Mouse (Mus musculus): ENCODE measurements at regions not wholly inside any gene's neighbourhood (a gene's known extent, or its start where the extent isn't known, plus 50 kb on each side); places are given as distances from the start of the nearest gene placed in this dataset.

DNA sequence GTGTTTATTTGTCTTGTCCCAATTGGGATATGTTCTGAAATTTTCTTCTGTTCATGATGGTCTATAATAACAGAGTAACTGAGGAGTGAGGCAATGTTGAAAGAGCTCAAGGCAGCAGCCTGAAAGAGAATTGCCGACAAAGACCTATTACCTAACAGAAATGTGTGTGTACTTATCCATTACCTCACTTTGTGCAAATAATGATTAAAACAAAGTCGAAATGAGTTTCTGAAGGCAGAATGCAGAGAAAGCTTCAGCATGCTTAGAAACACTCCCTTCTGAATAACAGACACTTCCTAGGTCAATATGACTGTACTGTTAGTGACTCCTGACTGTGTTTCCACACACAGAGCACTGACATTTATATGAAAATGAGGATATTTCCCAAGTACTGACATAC, 63.0 kb downstream of the Kbtbd8 start:
- no peak for DNase-seq (ENCODE audit: extremely low read depth, insufficient read length, low spot score)

DNA sequence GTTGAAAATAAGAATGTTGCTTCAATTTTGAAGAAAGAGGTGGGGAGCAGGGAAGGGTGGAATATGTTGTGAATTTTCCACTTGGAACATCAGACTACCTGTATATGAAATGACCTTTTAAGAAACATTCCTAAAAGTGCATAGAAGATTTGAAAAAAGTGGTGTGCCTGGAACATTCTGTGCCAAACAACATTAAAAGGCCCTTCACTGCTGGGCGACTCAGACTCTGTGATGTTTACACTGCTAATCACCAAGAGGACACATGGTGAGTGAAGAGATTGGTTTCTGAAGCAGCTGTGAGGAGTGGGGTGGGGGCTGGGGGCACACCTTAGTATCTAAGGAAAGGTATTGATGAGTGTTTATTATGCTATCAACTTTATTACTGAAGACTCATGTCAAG, 65.2 kb downstream of the Kbtbd8 start:
- DNase-seq (ENCODE audit: extremely low read depth, insufficient read length, low spot score): no peak

DNA sequence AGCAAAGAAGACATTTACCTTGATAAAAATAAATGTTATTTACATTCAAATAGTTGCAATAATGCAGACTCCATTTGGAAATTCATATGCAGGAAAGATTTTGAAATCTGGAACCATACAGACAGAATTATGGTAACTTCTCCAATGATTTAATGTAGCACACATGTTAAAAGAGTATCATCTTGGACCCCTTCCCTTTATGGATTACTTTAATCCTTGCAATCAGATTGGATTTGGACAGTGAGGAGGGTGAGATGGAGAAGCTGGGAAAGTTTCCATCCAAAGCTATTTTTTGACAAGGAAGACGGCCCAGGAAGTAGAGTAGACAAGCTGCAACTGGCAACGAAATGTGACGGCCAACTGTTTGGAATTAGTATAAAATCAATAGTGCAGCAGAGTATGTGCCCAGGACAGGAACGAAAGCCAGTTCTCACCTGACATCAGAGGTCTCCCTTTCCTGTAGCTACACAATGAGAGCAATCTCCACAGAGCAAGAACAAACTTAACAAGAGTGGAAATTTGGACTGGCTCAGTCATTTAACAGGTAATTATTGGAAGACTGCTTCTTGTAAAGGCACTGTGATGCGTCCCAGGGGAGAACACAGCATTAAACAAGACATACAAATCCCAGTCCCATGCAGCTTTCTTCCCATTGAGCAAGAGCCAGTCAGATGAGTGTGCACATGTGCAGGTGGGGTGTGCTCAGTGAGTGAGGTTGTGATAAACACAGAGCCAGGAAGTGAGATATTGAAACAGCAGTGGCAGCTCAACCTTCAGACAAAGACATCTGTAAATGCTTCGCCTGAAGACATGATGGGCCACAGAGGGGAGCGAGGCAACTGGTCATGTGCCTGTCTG, 68.3 kb downstream of the Kbtbd8 start:
- DNase-seq (ENCODE audit: extremely low read depth, insufficient read length, low spot score): no peak

DNA sequence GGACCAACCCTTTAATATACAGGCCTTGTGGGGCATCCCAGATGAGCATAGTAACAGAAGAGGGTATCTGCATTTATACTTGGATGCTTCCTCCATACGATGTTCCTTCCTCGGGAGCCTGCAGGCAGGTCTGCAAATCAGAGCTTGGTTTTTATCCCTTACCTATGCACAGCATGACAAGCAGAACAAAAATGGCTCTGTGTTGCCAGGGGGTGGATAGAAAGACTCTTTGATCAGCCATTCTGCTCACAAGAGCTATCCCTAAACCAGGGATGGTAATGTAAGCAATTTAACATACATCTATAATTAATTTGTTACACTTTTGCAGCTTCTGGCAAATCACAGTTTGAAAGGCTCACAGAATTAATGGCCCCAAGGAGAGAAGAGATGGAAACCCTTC, 79.6 kb downstream of the Kbtbd8 start:
- no peak for DNase-seq (ENCODE audit: extremely low read depth, insufficient read length, low spot score)

DNA sequence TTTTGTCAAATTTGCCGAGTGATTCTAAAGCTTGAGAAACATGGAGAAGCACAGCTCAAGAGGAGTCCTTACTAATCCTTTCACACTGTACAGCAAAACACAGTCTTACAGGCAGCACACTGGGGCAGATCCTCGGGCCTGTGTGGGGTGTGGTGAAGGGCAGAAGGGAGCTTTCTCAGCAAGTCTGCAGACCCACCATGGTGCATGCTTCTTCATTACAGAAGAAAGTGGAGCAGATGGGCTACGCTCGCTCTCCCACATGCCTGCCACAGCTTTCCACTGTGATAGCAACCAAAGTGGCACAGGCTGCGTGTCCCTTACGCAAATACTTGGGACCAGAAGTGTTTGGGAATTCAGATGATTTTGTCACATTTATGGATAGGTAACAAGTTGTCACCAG, 81.6 kb downstream of the Kbtbd8 start:
- no peak for DNase-seq (ENCODE audit: extremely low read depth, insufficient read length, low spot score)

GRCm38 (mm10) chr6:95202291-95202790, 85.3 kb downstream of the Kbtbd8 start:
- DNase-seq (ENCODE audit: extremely low read depth, insufficient read length, low spot score): no peak

DNA sequence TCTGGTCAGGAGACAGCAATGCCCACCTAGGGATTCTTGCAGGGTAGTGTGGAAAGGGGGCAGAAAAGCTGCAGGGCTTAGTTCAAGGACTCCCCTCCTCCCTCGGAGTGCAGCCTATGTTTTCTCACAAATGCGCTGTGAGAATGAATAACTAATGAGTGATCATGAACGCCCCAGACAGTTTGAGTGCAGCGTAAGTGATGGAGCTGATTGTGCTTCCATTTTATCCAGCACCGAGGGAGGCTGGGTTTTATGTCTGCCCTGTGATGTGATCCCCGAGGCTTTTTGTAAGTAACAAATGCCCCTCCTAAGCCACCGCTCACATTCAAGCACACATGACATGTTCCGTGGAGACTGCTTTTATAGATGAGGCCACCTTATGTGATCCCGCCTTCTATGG, 85.9 kb downstream of the Kbtbd8 start:
- no peak for DNase-seq (ENCODE audit: extremely low read depth, insufficient read length, low spot score)

- no peak for DNase-seq (ENCODE audit: extremely low read depth, insufficient read length, low spot score)
Measured at GRCm38 (mm10) chr6:95204231-95204630, 87.2 kb downstream of the Kbtbd8 start.

- no peak for DNase-seq (ENCODE audit: extremely low read depth, insufficient read length, low spot score)
Measured at GRCm38 (mm10) chr6:95207063-95207462, 90.0 kb downstream of the Kbtbd8 start.

DNA sequence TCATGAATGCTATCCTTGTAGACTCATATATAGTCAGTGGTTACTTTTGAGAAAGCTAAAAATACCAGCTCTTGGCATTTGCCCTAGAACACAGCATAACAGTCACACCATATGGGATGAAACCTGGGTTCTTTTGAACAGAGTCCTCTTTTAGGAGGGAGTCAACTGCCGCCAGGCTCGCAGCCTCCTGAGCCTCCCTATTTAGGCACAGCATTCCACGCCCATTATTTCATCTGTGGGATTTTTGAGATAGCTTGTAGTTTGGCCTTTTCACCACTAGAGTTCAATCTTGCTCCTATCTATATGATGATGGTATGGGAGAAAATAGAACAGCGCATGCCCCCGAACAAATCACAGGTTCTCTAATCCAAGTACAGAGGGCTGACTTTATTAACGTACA, 100.4 kb downstream of the Kbtbd8 start:
- DNase-seq (ENCODE audit: extremely low read depth, insufficient read length, low spot score): no peak

- DNase-seq (ENCODE audit: extremely low read depth, insufficient read length, low spot score): no peak
Measured at GRCm38 (mm10) chr6:95218830-95219229, 101.8 kb downstream of the Kbtbd8 start.

GRCm38 (mm10) chr6:95223537-95223936, 98.4 kb upstream of the Gm10234 start:
- peak; percentile 12 for DNase-seq (ENCODE audit: extremely low read depth, insufficient read length, low spot score)

GRCm38 (mm10) chr6:95229885-95230284, 92.0 kb upstream of the Gm10234 start:
- no peak for DNase-seq (ENCODE audit: extremely low read depth, insufficient read length, low spot score)

DNA sequence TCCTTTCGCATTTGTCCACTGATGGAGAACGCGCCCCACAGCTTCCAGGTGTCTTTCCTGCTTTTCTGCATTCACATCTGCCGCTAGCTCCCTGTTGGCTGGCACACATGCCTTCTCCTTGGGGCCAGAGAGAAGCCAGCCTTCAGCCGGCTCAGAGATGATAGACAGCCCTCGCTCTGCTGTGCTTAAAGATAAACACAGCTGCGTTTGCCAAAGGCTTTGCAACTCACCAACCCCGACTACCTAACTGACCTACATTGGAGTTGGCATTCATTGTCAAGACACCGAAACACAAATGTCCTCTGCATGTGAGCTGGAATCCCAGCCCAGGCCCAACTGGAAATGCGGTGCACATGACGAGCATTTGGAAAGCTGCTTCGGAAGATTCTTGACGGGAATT, 87.2 kb upstream of the Gm10234 start:
- no peak for DNase-seq (ENCODE audit: extremely low read depth, insufficient read length, low spot score)

DNA sequence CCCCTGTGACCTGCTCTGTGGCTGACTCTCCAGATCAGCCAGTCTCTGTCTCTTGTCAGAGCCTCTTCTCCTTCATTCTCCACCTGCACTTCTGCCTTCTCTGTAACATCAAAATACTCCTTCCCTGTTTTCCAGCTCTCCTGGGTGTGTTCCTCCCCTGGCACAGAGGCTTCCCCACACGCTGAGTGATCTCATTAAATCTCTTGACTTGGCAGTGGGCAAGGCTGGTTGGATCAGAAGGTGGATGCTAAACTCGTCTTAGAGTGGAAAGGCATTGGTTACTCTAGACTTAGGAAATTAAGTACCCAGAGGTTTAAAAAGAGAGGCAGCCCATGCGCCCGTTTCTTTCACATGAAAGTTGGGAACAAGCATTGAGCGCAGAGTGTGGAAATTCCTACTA, 78.3 kb upstream of the Gm10234 start:
- DNase-seq (ENCODE audit: extremely low read depth, insufficient read length, low spot score): no peak

- DNase-seq (ENCODE audit: extremely low read depth, insufficient read length, low spot score): no peak
Measured at GRCm38 (mm10) chr6:95244911-95245310, 77.0 kb upstream of the Gm10234 start.

- no peak for DNase-seq (ENCODE audit: extremely low read depth, insufficient read length, low spot score)
Measured at GRCm38 (mm10) chr6:95256303-95256702, 65.6 kb upstream of the Gm10234 start.

DNA sequence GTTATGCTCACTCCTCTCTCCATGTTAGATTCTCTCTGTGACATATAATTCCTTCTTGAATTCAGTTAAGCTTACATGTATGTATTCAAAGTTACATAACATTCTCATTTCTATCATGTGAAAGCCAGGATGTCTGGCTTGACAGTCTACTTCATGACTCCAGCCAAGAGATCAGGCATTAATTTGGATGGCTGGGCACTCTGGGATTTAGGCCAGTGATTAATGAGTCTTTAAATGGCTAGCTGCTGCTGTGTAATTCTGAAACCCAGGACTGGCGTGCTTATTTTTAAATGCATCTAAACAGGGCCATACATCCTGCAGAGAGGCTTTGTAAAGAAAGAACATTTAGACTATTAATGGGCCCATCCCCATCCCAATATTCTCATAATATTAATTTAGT, 60.9 kb upstream of the Gm10234 start:
- DNase-seq (ENCODE audit: extremely low read depth, insufficient read length, low spot score): no peak

- DNase-seq (ENCODE audit: extremely low read depth, insufficient read length, low spot score): no peak
Measured at GRCm38 (mm10) chr6:95264011-95264869, 57.7 kb upstream of the Gm10234 start.

DNA sequence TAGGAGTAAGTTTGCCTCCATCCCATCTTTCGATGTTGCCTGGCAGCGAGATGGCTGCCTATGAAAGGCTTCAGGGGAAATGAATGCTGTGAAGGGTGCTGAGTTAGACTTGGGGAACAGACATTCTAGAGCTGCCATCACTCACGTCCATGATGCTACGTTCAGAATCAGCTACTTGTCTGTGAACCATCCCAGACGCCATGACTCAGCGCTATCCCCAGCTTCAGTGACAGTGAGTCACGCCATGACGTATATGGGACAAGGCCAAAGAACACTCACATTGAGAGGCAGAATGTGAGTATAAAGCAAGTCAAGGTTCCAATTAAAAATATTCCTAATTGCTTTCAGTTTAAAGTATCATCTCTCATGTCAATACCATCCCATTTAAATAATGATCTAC, 52.4 kb upstream of the Gm10234 start:
- DNase-seq (ENCODE audit: extremely low read depth, insufficient read length, low spot score): peak; percentile 56

Measured in 3134 (cell line).